Mouse (Mus musculus): ENCODE results near the gene Lrrc9. TPM values are rescaled to one million over a fixed set of nuclear protein-coding genes. Genes with fewer than 3 reads are reported as not detected.

Lrrc9 gene
- polyA plus RNA-seq (2015; fragmentation: Nextera tagmentation; extraction: Ambion mirVana): 3.0 and 3.2 TPM in 2 replicates

DNA sequence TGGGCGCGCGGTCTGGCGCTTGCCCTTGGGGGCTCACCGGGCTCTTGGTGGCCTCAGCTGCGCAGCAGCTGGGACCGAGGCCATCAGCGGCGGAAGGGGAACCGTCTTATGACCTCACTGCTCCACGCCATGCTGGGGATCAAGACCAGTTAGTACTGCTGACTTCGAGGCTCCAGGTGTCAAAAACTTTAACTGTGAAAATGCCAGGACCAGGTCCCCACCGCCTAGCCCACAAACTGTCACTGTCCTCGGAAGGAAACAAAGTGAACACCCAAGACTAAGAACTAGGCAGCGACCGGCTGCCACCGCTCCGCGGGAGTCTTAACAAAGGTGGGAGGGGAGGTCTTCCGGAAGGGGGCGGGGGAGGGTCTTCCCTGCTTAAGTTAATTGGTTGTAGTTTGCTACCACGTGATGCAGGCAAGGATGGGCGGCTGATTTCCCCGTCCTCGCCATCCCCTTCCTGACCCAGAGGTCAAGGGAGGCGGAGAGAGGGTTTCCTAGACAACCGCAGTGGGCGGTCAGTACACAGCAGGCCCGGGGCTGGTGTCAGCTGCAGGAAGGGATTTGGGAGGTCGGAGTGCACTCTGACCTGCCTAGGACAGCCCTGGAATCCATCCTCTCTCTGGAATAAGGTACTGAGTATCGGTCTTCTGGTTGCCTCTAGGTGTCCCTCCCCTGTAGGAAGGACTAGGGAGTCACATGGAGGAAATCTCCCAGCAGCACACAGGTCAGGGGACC, at the start of gene Lrrc9:
TSS of gene Lrrc9 (plus strand) at position 28 of the 738 bp plus-strand sequence.
- H3K27me3 ChIP-seq: peaks cover 10% of the 10 kb centered on the region; the same call in 1 of the 2 replicates
- H3K27ac ChIP-seq: no peak within 1 kb of the TSS
- peaks cover 37% of the 10 kb centered on the region for H3K4me1 ChIP-seq
- under 1% methylated on average over 31 of the region's 31 CpGs for WGBS
- no peaks in the 10 kb centered on the region for H3K9me3 ChIP-seq (replicated peaks)
- H3K9ac ChIP-seq: peak within 1 kb of the TSS; percentile 59
- ATAC-seq: peak; percentile 61
- peak within 1 kb of the TSS; percentile 39 for H3K4me3 ChIP-seq
- H3K4me2 ChIP-seq: peak within 1 kb of the TSS; percentile 79
- no peaks in the 10 kb centered on the region for H3K36me3 ChIP-seq (ENCODE audit: poor library complexity, severe bottlenecking)

DNA sequence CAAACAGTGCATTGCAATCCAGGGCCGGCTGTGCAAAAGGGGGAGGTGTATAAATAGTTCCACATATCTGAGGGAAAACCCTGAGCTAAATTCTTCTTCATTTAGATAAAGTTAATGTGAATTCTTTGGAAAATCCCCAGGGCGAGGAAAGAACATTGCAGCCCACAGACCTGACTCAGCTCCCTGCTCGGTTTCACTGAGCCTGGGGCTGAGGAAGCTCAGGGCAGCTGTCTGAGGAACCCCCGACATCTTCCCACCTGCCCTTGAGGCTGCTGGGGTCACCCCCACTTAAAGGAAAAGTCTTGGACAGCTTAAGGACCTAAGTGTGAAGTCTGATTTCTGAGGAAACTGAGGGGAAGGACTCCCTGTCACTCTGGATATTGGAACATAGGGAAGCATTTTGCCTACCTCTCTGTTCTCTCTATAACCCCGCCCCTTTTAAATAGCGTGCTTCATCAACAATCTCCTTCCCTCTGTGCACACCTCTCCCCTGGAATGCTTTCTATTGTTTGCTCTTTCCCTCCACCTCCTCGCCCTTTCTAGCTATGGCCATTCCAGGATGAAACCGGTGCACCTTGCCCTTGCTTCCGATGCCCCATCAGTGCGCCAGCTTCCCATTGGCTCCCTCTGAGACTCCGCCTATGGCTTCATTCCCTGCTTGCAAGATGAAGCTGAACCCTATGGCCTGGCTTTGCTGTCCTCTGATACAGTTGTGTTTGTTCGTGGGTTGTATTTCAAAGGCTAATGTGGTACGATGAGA, 48.4 kb upstream of the Lrrc9 start:
- Histone ChIP-seq H3K27ac (no peak overlapping the region), H3K4me1 (peaks cover 10% of the 10 kb centered on the region), H3K27me3 (no peaks in the 10 kb centered on the region), H3K4me2 (0 out of 2 replicates have a peak overlapping the region, but pooled peaks have one; percentile 8), H3K9me3 (replicated peaks) (no peaks in the 10 kb centered on the region), H3K9ac (no peak overlapping the region), H3K4me3 (no peak overlapping the region), H3K36me3 (ENCODE audit: poor library complexity, severe bottlenecking) (no peaks in the 10 kb centered on the region)
- ATAC-seq: no peak
- WGBS: 58% methylated on average over 13 of the region's 13 CpGs

DNA sequence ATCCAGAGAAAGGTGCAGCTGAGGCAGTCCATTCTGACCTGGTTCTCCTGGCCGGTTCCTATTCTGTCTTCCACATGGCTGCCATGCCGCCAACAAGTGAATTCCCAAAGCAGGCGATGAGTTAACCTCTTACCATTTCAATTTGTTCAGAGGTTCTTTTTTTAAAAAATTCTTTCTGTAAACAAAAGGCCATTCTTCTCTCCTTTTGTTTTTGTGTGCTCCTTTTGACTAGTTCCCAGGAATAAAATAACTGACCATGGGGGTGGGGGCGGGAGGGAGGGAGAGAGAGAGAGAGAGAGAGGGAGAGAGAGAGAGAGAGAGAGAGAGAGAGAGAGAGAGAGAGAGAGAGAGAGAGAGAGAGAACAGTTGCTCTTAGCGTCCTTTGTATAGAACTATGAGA, 36.6 kb upstream of the Lrrc9 start:
- 14% methylated on average over 4 of the region's 5 CpGs for WGBS
- peaks cover 21% of the 10 kb centered on the region for H3K4me1 ChIP-seq

DNA sequence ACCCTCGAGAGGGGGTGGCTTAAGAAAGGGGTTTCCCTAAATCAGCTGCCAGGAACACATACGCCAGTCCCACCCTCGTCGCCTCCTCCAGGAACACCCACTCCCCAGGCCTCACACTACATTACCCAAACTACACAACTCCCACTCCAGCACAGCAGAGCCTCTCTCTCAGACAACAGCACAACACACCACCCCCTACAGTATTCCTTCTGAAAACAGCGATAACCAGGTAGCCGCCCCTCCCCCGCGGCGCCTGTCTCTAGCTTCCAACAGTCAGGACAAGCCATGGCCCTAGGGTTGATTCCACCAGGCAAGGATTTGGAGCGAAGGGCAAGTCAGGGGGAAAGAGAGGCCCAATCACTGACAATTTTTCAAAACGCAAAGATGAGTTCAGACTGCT, 34.5 kb upstream of the Lrrc9 start:
- 11% methylated on average over 11 of the region's 11 CpGs for WGBS

More for the DNA sequence above, 36.6 kb upstream of the Lrrc9 start:
- Histone ChIP-seq H3K36me3 (ENCODE audit: poor library complexity, severe bottlenecking) (no peaks in the 10 kb centered on the region), H3K9ac (no peak overlapping the region), H3K4me3 (no peak overlapping the region), H3K27ac (no peak overlapping the region), H3K9me3 (replicated peaks) (no peaks in the 10 kb centered on the region), H3K27me3 (peaks cover 9% of the 10 kb centered on the region; the same call in 1 of the 2 replicates), H3K4me2 (no peak overlapping the region)
- no peak for ATAC-seq

DNA sequence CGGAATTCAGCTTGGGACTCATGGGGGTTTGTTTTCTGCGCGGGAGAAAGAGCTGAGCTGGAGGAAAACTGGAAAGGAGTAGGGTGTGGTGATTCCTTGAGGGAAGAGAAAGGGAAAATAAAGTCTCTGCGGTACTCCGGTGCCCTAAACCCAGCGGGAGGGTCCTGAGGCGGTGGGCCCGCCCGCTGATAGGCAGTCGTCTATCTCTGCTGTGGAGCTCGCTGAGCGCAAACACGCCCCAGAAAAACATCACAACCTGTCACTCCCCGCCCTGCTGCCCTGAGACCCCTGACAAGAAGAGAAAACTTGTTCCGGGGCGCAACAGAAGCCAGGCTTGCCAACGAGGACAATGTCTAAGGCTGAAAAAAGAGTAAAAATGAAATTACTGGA, 34.0 kb upstream of the Lrrc9 start:
- Histone ChIP-seq H3K27me3 (peaks cover 9% of the 10 kb centered on the region; the same call in 1 of the 2 replicates), H3K9me3 (replicated peaks) (no peaks in the 10 kb centered on the region), H3K4me2 (peak overlapping the region; percentile 88), H3K36me3 (ENCODE audit: poor library complexity, severe bottlenecking) (no peaks in the 10 kb centered on the region), H3K4me1 (peaks cover 21% of the 10 kb centered on the region), H3K27ac (no peak overlapping the region), H3K4me3 (peak overlapping the region; percentile 74), H3K9ac (peak overlapping the region; percentile 82)
- peak; percentile 26 for ATAC-seq
- under 1% methylated on average over 17 of the region's 17 CpGs for WGBS

More for the DNA sequence above, 34.5 kb upstream of the Lrrc9 start:
- no peak overlapping the region for H3K27ac ChIP-seq
- peak overlapping the region; percentile 88 for H3K4me2 ChIP-seq
- no peaks in the 10 kb centered on the region for H3K9me3 ChIP-seq (replicated peaks)
- peak overlapping the region; percentile 74 for H3K4me3 ChIP-seq
- H3K9ac ChIP-seq: peak overlapping the region; percentile 82; the same call in 1 of the 2 replicates
- peaks cover 21% of the 10 kb centered on the region for H3K4me1 ChIP-seq
- H3K27me3 ChIP-seq: peaks cover 9% of the 10 kb centered on the region; the same call in 1 of the 2 replicates
- no peak for ATAC-seq
- H3K36me3 ChIP-seq (ENCODE audit: poor library complexity, severe bottlenecking): no peaks in the 10 kb centered on the region

DNA sequence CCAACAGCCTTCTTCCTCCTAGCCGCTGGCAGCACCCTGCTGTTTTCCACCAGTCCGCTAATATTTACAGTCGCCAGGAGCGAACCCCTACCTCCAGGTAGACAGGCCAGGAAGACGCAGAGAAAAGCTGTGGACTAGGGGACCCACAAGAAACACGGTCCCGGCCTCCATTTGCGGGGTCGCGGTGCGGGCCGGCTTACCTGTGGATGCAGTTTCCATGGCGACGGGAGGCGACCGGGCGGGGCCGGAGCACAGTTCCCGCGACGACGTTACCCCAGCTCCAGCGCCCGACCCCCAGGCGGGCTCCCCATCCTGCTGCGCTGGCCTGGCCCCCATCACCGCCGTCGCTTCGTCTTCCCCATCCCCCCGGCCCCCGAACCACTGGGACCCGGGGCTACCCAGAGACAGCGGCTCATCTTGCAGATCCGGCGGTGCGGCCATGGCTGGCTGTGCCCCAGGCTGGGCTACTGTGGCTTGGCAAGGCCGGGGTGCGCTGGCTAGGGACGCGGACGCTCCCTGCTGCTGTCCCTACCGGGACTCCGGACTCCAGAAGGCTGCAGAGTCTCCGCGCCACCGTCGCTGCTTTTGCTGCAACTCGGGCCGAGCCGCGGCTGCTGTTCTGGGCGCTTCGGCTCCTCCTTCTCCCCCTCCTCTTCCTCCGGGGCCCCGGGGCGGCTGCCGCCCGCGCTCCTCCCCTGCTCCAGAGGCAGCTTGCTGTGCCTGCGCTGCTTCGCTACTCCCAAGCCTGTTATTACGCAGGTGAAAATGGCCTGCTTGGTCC, 33.4 kb upstream of the Lrrc9 start:
- H3K27ac ChIP-seq: peak overlapping the region; percentile 63
- no peaks in the 10 kb centered on the region for H3K36me3 ChIP-seq (ENCODE audit: poor library complexity, severe bottlenecking)
- H3K27me3 ChIP-seq: peaks cover 9% of the 10 kb centered on the region; the same call in 1 of the 2 replicates
- peak; percentile 92 for ATAC-seq
- H3K9ac ChIP-seq: peak overlapping the region; percentile 82
- peak overlapping the region; percentile 74 for H3K4me3 ChIP-seq
- peaks cover 21% of the 10 kb centered on the region for H3K4me1 ChIP-seq
- no peaks in the 10 kb centered on the region for H3K9me3 ChIP-seq (replicated peaks)
- WGBS: under 1% methylated on average over 63 of the region's 63 CpGs
- H3K4me2 ChIP-seq: peak overlapping the region; percentile 88

DNA sequence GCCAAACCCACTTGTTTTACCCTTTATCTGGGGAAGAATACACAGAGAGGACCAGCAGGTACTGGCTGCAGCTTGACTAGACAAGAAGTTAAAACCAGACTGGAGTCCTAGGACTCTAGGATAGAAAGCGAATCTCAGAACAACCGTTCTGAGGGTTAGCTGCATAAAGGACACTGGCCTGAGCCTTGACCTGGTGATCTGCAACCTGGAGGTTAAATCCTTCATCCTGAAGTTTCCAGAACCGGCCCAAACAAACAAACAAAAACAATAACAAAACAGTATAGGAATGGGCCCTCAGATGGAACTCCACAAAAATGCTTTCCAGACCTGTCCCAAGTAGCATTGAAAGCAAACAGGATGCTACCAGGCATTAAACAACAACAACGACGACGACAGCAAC, 32.7 kb upstream of the Lrrc9 start, which contains the start of gene Rtn1:
TSS of gene Rtn1 (minus strand) at position 101 of the 400 bp plus-strand sequence.
- Histone ChIP-seq H3K4me2 (peak within 1 kb of the TSS; percentile 88), H3K27me3 (peaks cover 9% of the 10 kb centered on the region; the same call in 1 of the 2 replicates), H3K27ac (peak within 1 kb of the TSS; percentile 63), H3K36me3 (ENCODE audit: poor library complexity, severe bottlenecking) (no peaks in the 10 kb centered on the region), H3K9ac (peak within 1 kb of the TSS; percentile 82), H3K4me1 (peaks cover 21% of the 10 kb centered on the region), H3K9me3 (replicated peaks) (no peaks in the 10 kb centered on the region), H3K4me3 (peak within 1 kb of the TSS; percentile 74)
- WGBS: 29% methylated on average over 6 of the region's 6 CpGs
- ATAC-seq: no peak

DNA sequence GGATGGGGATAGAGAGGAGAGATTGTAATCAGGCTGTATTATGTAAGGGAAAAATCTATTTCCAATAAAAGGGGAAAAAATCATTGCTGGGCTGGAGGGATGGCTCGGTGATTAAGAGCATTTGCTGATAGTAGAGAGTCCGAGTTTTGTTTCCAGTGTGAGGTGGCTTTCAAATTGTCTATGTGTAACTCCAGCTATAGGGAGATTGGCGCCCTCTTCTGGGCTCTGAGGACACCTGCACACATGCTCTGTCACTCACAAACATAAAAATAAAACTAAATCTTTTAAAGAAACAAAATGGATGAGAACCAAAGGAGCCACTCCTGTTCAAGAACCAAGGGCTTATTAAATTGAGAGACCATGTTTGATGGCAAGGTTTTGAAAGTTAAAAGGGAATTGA, 23.9 kb upstream of the Lrrc9 start:
- H3K36me3 ChIP-seq (ENCODE audit: poor library complexity, severe bottlenecking): no peaks in the 10 kb centered on the region
- H3K27ac ChIP-seq: no peak overlapping the region
- no peak overlapping the region for H3K4me3 ChIP-seq
- 31% methylated on average over 3 of the region's 3 CpGs for WGBS
- H3K4me1 ChIP-seq: no peaks in the 10 kb centered on the region
- no peak overlapping the region for H3K9ac ChIP-seq
- H3K9me3 ChIP-seq (replicated peaks): no peaks in the 10 kb centered on the region
- no peak for ATAC-seq
- no peak overlapping the region for H3K4me2 ChIP-seq
- no peaks in the 10 kb centered on the region; the same call in 1 of the 2 replicates for H3K27me3 ChIP-seq

DNA sequence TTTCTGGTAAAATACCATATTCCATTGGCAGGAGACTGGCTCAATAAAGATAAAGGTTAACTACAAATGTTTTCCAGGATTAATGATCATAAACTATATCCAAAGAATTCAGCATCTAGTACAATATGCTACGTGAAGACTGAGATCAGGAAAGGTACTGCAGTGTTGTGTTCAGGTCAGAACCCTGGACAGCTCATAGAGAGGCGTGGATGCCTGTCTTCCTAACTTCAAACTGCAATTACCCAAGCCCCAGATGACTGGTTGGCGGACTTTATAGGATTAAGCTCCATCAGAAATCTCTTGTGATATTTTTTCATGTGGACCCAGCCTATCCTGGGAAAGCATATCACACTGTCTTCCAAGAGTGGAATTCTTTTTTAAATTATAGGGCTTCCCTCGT, 19.0 kb upstream of the Lrrc9 start:
- 54% methylated on average over 4 of the region's 4 CpGs for WGBS
- no peak for ATAC-seq
- Histone ChIP-seq H3K9me3 (replicated peaks) (no peaks in the 10 kb centered on the region), H3K4me3 (no peak overlapping the region), H3K4me1 (no peaks in the 10 kb centered on the region; the same call in 1 of the 2 replicates), H3K4me2 (no peak overlapping the region), H3K9ac (no peak overlapping the region), H3K27me3 (no peaks in the 10 kb centered on the region; the same call in 1 of the 2 replicates), H3K36me3 (ENCODE audit: poor library complexity, severe bottlenecking) (no peaks in the 10 kb centered on the region), H3K27ac (no peak overlapping the region)

DNA sequence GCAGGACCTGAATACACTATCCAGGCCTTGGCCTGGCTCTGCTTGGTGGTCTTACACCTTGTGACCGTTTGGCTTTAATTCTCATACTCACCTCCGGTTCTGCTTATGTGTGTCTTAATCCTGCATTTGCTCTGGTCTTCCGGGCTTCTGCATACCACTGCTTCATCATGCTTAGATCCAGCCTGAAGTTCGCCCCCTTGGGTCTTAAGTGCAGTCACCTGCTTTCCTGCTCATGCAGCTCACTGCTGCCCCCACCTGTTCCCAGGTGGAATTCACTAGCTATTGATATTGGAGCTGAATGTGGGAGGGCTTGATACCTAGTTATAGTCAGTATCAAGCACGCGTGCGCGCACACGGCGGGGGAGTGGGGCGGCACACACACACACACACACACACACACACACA, 13.9 kb upstream of the Lrrc9 start:
- peak; percentile 71 for ATAC-seq
- Histone ChIP-seq H3K36me3 (ENCODE audit: poor library complexity, severe bottlenecking) (no peaks in the 10 kb centered on the region), H3K4me2 (no peak overlapping the region; the same call in 1 of the 2 replicates), H3K9me3 (replicated peaks) (no peaks in the 10 kb centered on the region), H3K9ac (no peak overlapping the region), H3K27ac (no peak overlapping the region), H3K4me1 (peaks cover 4% of the 10 kb centered on the region; the same call in 1 of the 2 replicates), H3K27me3 (peaks cover 6% of the 10 kb centered on the region; the same call in 1 of the 2 replicates), H3K4me3 (no peak overlapping the region)
- WGBS: 27% methylated on average over 11 of the region's 11 CpGs

DNA sequence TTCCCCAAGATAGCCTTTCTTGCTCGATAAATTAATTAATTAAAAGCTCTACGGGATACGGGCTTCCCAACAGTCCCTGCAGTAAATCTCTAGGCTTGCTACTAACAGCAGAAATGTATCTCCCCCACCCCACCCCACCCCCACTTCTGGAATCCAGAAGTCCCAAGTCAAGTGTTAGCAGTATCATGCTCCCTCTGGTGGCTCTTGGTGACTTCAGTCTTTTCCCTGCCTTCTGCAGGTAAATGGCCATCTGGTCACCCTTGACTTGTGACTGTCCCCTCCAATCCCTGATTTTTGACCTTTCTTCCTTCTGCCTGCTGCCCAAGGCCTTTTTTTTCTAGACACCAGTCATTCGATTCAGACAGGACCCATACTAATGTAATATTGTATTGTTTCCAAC, 9.5 kb upstream of the Lrrc9 start:
- 87% methylated on average over 4 of the region's 4 CpGs for WGBS
- H3K27me3 ChIP-seq: peaks cover 6% of the 10 kb centered on the region; the same call in 1 of the 2 replicates
- peaks cover 23% of the 10 kb centered on the region for H3K4me1 ChIP-seq
- H3K36me3 ChIP-seq (ENCODE audit: poor library complexity, severe bottlenecking): no peaks in the 10 kb centered on the region
- no peak for ATAC-seq
- no peak overlapping the region for H3K9ac ChIP-seq
- H3K27ac ChIP-seq: no peak overlapping the region
- no peak overlapping the region for H3K4me2 ChIP-seq
- no peak overlapping the region for H3K4me3 ChIP-seq
- no peaks in the 10 kb centered on the region for H3K9me3 ChIP-seq (replicated peaks)

Measured in forebrain, embryonic 13.5 days (tissue).